Mouse (Mus musculus): Measurements from ENCODE around the gene Slc2a5. TPM values are rescaled to one million over a fixed set of nuclear protein-coding genes. Genes with fewer than 3 reads are reported as not detected.

The Slc2a5 gene
- total RNA-seq, 2 experiments from 2014 or later, result 3.8 to 5.7 TPM

Other genes starting within 250 kb of the Slc2a5 start
- gene Spsb1, start 164.2 kb upstream of the Slc2a5 start, total RNA-seq (2021), result 10 to 100 TPM; 24.1 to 34.9 TPM
- gene H6pd, start 110.3 kb upstream of the Slc2a5 start, total RNA-seq (2021), result 1 to 10 TPM; 7.2 to 10.0 TPM
- 1 to 10 TPM; 1.2 to 1.3 TPM for gene Gpr157, start 31.9 kb upstream of the Slc2a5 start, total RNA-seq (2021)
- not detected for gene Slc2a7, start 29.7 kb downstream of the Slc2a5 start, total RNA-seq (2021)
- under 1 TPM in 1 of 2 experiments, not detected in 1; 0.25 TPM for gene Car6, start 82.0 kb downstream of the Slc2a5 start, total RNA-seq (2021)
- gene Eno1, start 117.4 kb downstream of the Slc2a5 start, total RNA-seq (2021), result 100 to 1,000 TPM; 415 to 417 TPM
- 100 to 1,000 TPM; 114 to 152 TPM for gene Rere, start 162.4 kb downstream of the Slc2a5 start, total RNA-seq (2021)

All from layer of hippocampus, postnatal 36 days (tissue).